Mouse (Mus musculus) myocyte (in vitro differentiated cells): ENCODE measurements around the gene Gm45261. TPM values are rescaled to one million over a fixed set of nuclear protein-coding genes. Genes with fewer than 3 reads are reported as not detected.

ENCODE experiments used
- H3K27me3 ChIP-seq: one replicate; pipeline ENCODE4 v1.6.1; 2011; ENCODE audit not compliant: control insufficient read depth, insufficient read depth, insufficient read length
- H3K36me3 ChIP-seq: one replicate; pipeline ENCODE4 v1.6.1; 2011; ENCODE audit not compliant: control insufficient read depth, insufficient read depth
- H3K4me2 ChIP-seq: one replicate; pipeline ENCODE4 v1.6.1; 2011; ENCODE audit warnings: low read depth, control low read depth
- H3K4me3 ChIP-seq: one replicate; pipeline ENCODE4 v1.5.1; 2011; ENCODE audit warnings: mild to moderate bottlenecking, control low read depth, moderate library complexity
- H3K79me2 ChIP-seq: one replicate; pipeline ENCODE4 v1.6.1; 2011; ENCODE audit not compliant: control insufficient read depth, insufficient read depth
- H3ac ChIP-seq: one replicate; pipeline ENCODE4 v1.6.1; 2011; ENCODE audit not compliant: control insufficient read depth, insufficient read length
- CEBPB ChIP-seq: IDR thresholded peaks from 2 replicates; pipeline ENCODE4 v1.6.1; 2011; ENCODE audit warnings: mild to moderate bottlenecking, moderate library complexity; ENCODE audit not compliant: poor library complexity, insufficient read depth, severe bottlenecking
- E2F4 ChIP-seq: IDR thresholded peaks from one replicate; pipeline ENCODE4 v1.6.1; 2011; ENCODE audit warnings: mild to moderate bottlenecking, control low read depth, moderate library complexity; ENCODE audit not compliant: insufficient read depth
- MAX ChIP-seq: IDR thresholded peaks from one replicate; pipeline ENCODE4 v1.6.1; 2011; ENCODE audit warnings: low read depth, mild to moderate bottlenecking, control low read depth
- MYOD1 ChIP-seq, 3 experiments: IDR thresholded peaks; one replicate each; pipeline ENCODE4 v1.6.1; 2011; ENCODE audit warnings: control low read depth in 2 of 3, low read depth in 2 of 3, mild to moderate bottlenecking in 2 of 3, moderate library complexity in 1 of 3; ENCODE audit not compliant: insufficient read length in 2 of 3, control insufficient read depth in 1 of 3
- MYOG ChIP-seq, 3 experiments: IDR thresholded peaks; one replicate each; pipeline ENCODE4 v1.6.1; 2011; ENCODE audit warnings: control low read depth in 2 of 3, low read depth in 2 of 3, mild to moderate bottlenecking in 2 of 3; ENCODE audit not compliant: insufficient read length in 2 of 3, control insufficient read depth in 1 of 3, insufficient read depth in 1 of 3
- POLR2A ChIP-seq: IDR thresholded peaks from one replicate; pipeline ENCODE4 v1.6.1; 2011; ENCODE audit warnings: low read depth, mild to moderate bottlenecking, control low read depth, moderate library complexity; ENCODE audit not compliant: insufficient read length
- POLR2AphosphoS2 ChIP-seq: IDR thresholded peaks from one replicate; pipeline ENCODE4 v1.6.1; 2011; ENCODE audit warnings: low read depth, control low read depth; ENCODE audit not compliant: insufficient read length
- REST ChIP-seq: IDR thresholded peaks from one replicate; pipeline ENCODE4 v1.6.1; 2011; ENCODE audit warnings: mild to moderate bottlenecking, control low read depth, moderate library complexity; ENCODE audit not compliant: insufficient read depth, insufficient read length
- SRF ChIP-seq: IDR thresholded peaks from one replicate; pipeline ENCODE4 v1.6.1; 2011; ENCODE audit warnings: low read depth; ENCODE audit not compliant: control insufficient read depth, insufficient read length
- TCF12 ChIP-seq: IDR thresholded peaks from one replicate; pipeline ENCODE4 v1.6.1; 2011; ENCODE audit warnings: mild to moderate bottlenecking, control low read depth; ENCODE audit not compliant: poor library complexity, insufficient read depth, severe bottlenecking
- TCF3 ChIP-seq: IDR thresholded peaks from one replicate; pipeline ENCODE4 v1.6.1; 2011; ENCODE audit warnings: low read depth, control low read depth; ENCODE audit not compliant: insufficient read length
- USF1 ChIP-seq: IDR thresholded peaks from one replicate; pipeline ENCODE4 v1.6.1; 2011; ENCODE audit warnings: low read depth, mild to moderate bottlenecking, control low read depth, moderate library complexity
- polyA plus RNA-seq: library from polyadenylated mRNA; unstranded; fragments of >200 nt; fragmentation: generic; extraction: Trizol; gene quantifications from one replicate; pipeline ENCODE4 v1.2.1, GENCODE M21; 2012; ENCODE audit warnings: missing spikeins

The Gm45261 gene
- not detected for polyA plus RNA-seq

- Histone ChIP-seq H3K4me2 (no peak within 1 kb of the TSS), H3K36me3 (no peaks in the 10 kb centered on the region), H3K27me3 (no peaks in the 10 kb centered on the region), H3ac (no peak within 1 kb of the TSS), H3K79me2 (no peaks in the 10 kb centered on the region), H3K4me3 (no peak within 1 kb of the TSS)
- TF ChIP-seq USF1 (no peak), TCF3 (no peak), POLR2AphosphoS2 (no peak), SRF (no peak), MYOD1 (IDR thresholded peaks at IDR 0.05; ENCODE audit: control insufficient read depth in 1 of 3, insufficient read length in 2 of 3, low read depth in 2 of 3) (no peak), MAX (no peak), E2F4 (no peak)
Observed at GRCm38 (mm10) chr1:80461348-80461747, at the start of gene Gm45261. TSS of gene Gm45261 (minus strand) at chr1:80461448.

GRCm38 (mm10) chr1:80504757-80505156 is 43.5 kb upstream of the Gm45261 start:
- no peak overlapping the region for H3K4me2 ChIP-seq
- H3K36me3 ChIP-seq: no peaks in the 10 kb centered on the region
- no peak for TF ChIP-seq SRF
- no peak for TF ChIP-seq MAX
- TF ChIP-seq POLR2A: no peak
- no peak for TF ChIP-seq CEBPB
- no peak for TF ChIP-seq REST
- no peak for TF ChIP-seq MYOD1 (IDR thresholded peaks at IDR 0.05; ENCODE audit: control insufficient read depth in 1 of 3, insufficient read length in 2 of 3, low read depth in 2 of 3)
- TF ChIP-seq USF1: no peak
- TF ChIP-seq TCF12: no peak
- TF ChIP-seq MYOG (IDR thresholded peaks at IDR 0.05; ENCODE audit: control insufficient read depth in 1 of 3, insufficient read depth in 1 of 3, insufficient read length in 2 of 3, low read depth in 2 of 3): no peak
- no peak for TF ChIP-seq POLR2AphosphoS2
- no peak for TF ChIP-seq E2F4
- no peak for TF ChIP-seq TCF3
- H3K4me3 ChIP-seq: no peak overlapping the region
- H3K79me2 ChIP-seq: no peaks in the 10 kb centered on the region
- H3K27me3 ChIP-seq: no peaks in the 10 kb centered on the region
- no peak overlapping the region for H3ac ChIP-seq

GRCm38 (mm10) chr1:80504081-80504480 is 42.8 kb upstream of the Gm45261 start:
- Histone ChIP-seq H3ac (no peak overlapping the region), H3K4me2 (no peak overlapping the region), H3K4me3 (no peak overlapping the region), H3K36me3 (no peaks in the 10 kb centered on the region), H3K27me3 (no peaks in the 10 kb centered on the region), H3K79me2 (no peaks in the 10 kb centered on the region)
- TF ChIP-seq POLR2A (no peak), TCF12 (no peak), MAX (no peak), REST (no peak)

- no peak for TF ChIP-seq CEBPB
Observed at GRCm38 (mm10) chr1:80502456-80503165, 41.4 kb upstream of the Gm45261 start.

GRCm38 (mm10) chr1:80499264-80499663 is 38.0 kb upstream of the Gm45261 start:
- no peak overlapping the region for H3K4me3 ChIP-seq
- no peak overlapping the region for H3K4me2 ChIP-seq
- no peaks in the 10 kb centered on the region for H3K79me2 ChIP-seq
- no peak overlapping the region for H3ac ChIP-seq
- TF ChIP-seq MAX (no peak), USF1 (no peak), REST (no peak), MYOG (IDR thresholded peaks at IDR 0.05; ENCODE audit: control insufficient read depth in 1 of 3, insufficient read depth in 1 of 3, insufficient read length in 2 of 3, low read depth in 2 of 3) (no peak), MYOD1 (IDR thresholded peaks at IDR 0.05; ENCODE audit: control insufficient read depth in 1 of 3, insufficient read length in 2 of 3, low read depth in 2 of 3) (no peak), TCF3 (no peak), CEBPB (no peak), POLR2A (no peak), E2F4 (no peak), SRF (no peak), POLR2AphosphoS2 (no peak), TCF12 (no peak)
- H3K36me3 ChIP-seq: no peaks in the 10 kb centered on the region
- no peaks in the 10 kb centered on the region for H3K27me3 ChIP-seq

More at GRCm38 (mm10) chr1:80502456-80503165, 41.4 kb upstream of the Gm45261 start:
- Histone ChIP-seq H3K79me2 (no peaks in the 10 kb centered on the region), H3ac (no peak overlapping the region), H3K36me3 (no peaks in the 10 kb centered on the region), H3K4me3 (no peak overlapping the region), H3K4me2 (no peak overlapping the region), H3K27me3 (no peaks in the 10 kb centered on the region)
